Mouse (Mus musculus): ENCODE data around the gene Zbtb46.

Gene Zbtb46

GRCm38 (mm10) chr2:181470285-181470684, 11.1 kb upstream of the Zbtb46 start:
- in situ Hi-C loops (cut with MboI, MseI): no loop called here

- in situ Hi-C loops (cut with MboI, MseI): no loop called here
These were observed 6.2 kb upstream of the Zbtb46 start for GRCm38 (mm10) chr2:181465423-181465822.

GRCm38 (mm10) chr2:181463008-181463738, 3.9 kb upstream of the Zbtb46 start:
- in situ Hi-C loops (cut with MboI, MseI): no loop called here

- in situ Hi-C loops (cut with MboI, MseI): no loop called here
These were observed 3.4 kb upstream of the Zbtb46 start for GRCm38 (mm10) chr2:181462604-181463003.

- in situ Hi-C loops (cut with MboI, MseI): no loop called here
These were observed 2.4 kb upstream of the Zbtb46 start for GRCm38 (mm10) chr2:181461536-181462100.

GRCm38 (mm10) chr2:181459673-181460621, 721 bp upstream of the Zbtb46 start:
- in situ Hi-C loops (cut with MboI, MseI): no loop called here

- in situ Hi-C loops (cut with MboI, MseI): no loop called here
These were observed 644 bp downstream of the Zbtb46 start for GRCm38 (mm10) chr2:181458411-181459152.

GRCm38 (mm10) chr2:181457831-181458230, 1.4 kb downstream of the Zbtb46 start:
- in situ Hi-C loops (cut with MboI, MseI): no loop called here

- in situ Hi-C loops (cut with MboI, MseI): no loop called here
These were observed 3.3 kb downstream of the Zbtb46 start for GRCm38 (mm10) chr2:181455899-181456298.

GRCm38 (mm10) chr2:181453274-181453673, 6.0 kb downstream of the Zbtb46 start:
- in situ Hi-C loops (cut with MboI, MseI): no loop called here

GRCm38 (mm10) chr2:181452181-181452580, 7.0 kb downstream of the Zbtb46 start:
- in situ Hi-C loops (cut with MboI, MseI): no loop called here

GRCm38 (mm10) chr2:181443016-181443415, 16.2 kb downstream of the Zbtb46 start:
- in situ Hi-C loops (cut with MboI, MseI): no loop called here

GRCm38 (mm10) chr2:181438176-181438575, 21.1 kb downstream of the Zbtb46 start:
- in situ Hi-C loops (cut with MboI, MseI): loop anchor here in 1 of 2 experiments (10.0 kb wide), 1 partner anchor 903 kb away; no protein-coding TSS in a partner anchor

- in situ Hi-C loops (cut with MboI, MseI): loop anchor here in 1 of 2 experiments (10.0 kb wide), 1 partner anchor 901 kb away; no protein-coding TSS in a partner anchor
These were observed 23.0 kb downstream of the Zbtb46 start for GRCm38 (mm10) chr2:181436246-181436645.

GRCm38 (mm10) chr2:181423834-181424233, 35.4 kb downstream of the Zbtb46 start:
- in situ Hi-C loops (cut with MboI, MseI): no loop called here

GRCm38 (mm10) chr2:181420903-181421638, 38.2 kb downstream of the Zbtb46 start:
- in situ Hi-C loops (cut with MboI, MseI): no loop called here

- in situ Hi-C loops (cut with MboI, MseI): no loop called here
These were observed 38.8 kb downstream of the Zbtb46 start for GRCm38 (mm10) chr2:181420426-181420825.

GRCm38 (mm10) chr2:181419359-181419758, 39.9 kb downstream of the Zbtb46 start:
- in situ Hi-C loops (cut with MboI, MseI): no loop called here

- in situ Hi-C loops (cut with MboI, MseI): no loop called here
These were observed 43.3 kb downstream of the Zbtb46 start for GRCm38 (mm10) chr2:181415945-181416344.

GRCm38 (mm10) chr2:181413141-181413540, 46.1 kb downstream of the Zbtb46 start:
- in situ Hi-C loops (cut with MboI, MseI): loop anchor here in 1 of 2 experiments (5.0 kb wide), 1 partner anchor 79 kb away; the partner anchor contains the start of gene Abhd16b

Data from T-helper 17 cell (primary cell).